Mouse (Mus musculus): Measurements from ENCODE around the gene Pcx. TPM values are rescaled to one million over a fixed set of nuclear protein-coding genes. Genes with fewer than 3 reads are reported as not detected.

The Pcx gene
- total RNA-seq, 4 experiments from 2014 or later, result 38.8 to 58.2 (median 43.9) TPM

DNA sequence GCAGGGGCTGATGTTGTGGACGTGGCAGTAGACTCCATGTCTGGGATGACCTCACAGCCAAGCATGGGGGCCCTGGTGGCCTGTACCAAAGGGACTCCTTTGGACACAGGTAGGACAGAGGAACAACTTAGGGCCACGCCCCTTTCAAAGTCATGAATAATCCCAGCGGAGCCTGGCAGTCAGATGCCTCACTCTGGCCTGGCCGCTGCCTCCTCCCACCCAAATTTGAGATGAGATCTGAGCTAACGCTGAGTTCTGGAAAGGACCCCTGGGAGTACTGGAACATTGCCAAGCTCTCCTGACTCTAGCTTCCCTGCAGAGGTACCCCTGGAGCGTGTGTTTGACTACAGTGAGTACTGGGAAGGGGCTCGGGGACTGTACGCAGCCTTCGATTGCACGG lies 109.2 kb downstream of the Pcx start:
- DNase-seq (ENCODE audit: low spot score), result no peak

- no peak for DNase-seq (ENCODE audit: low spot score)
These were observed 110.4 kb downstream of the Pcx start for GRCm38 (mm10) chr19:4620721-4621120.

GRCm38 (mm10) chr19:4622780-4623179 lies 112.5 kb downstream of the Pcx start:
- DNase-seq (ENCODE audit: low spot score), result no peak

GRCm38 (mm10) chr19:4623419-4623818 lies 113.1 kb downstream of the Pcx start:
- DNase-seq (ENCODE audit: low spot score), result no peak

GRCm38 (mm10) chr19:4624006-4624405 lies 113.7 kb downstream of the Pcx start:
- DNase-seq (ENCODE audit: low spot score), result no peak

GRCm38 (mm10) chr19:4624406-4625178 lies 114.3 kb downstream of the Pcx start:
- no peak for DNase-seq (ENCODE audit: low spot score)

- DNase-seq (ENCODE audit: low spot score), result peak; percentile 84
These were observed 115.0 kb downstream of the Pcx start, which contains the start of gene Rce1 for GRCm38 (mm10) chr19:4625179-4625828. Gene Rce1, minus strand, starts transcription at chr19:4625641.

DNA sequence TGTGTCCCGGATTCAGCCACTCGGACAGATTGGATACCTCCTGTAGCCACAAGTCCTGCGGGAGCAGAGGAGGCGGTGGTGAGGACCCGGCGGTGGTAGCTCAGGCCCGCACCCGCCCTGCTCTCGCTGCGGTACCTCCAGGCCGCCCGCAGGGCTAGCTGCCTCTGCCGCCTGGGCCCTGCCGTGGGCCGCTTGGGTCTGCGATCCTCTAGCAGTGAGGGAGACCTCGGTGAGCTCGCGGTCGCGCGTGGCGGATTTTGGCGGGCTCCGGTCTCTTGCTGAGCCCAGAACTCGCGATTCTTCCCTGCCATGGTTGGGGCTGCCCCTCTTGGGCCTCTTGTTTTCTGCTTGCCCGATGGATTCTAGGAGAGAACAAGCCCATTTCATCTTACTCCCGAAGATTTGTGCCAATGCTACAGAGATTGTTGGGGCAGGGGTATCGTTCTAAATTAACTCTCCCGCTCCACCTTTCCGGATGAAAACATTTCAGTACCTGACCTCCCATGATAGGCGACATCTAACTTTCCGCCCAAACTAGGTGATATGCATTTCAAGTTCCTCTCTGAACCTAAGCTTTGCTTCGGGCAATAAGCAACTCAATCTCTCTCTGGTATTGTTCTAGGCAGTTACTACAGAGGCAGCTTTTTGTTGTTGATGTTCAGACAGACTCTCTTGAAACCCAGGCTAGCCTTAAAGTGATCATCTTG lies 115.7 kb downstream of the Pcx start:
- no peak for DNase-seq (ENCODE audit: low spot score)

DNA sequence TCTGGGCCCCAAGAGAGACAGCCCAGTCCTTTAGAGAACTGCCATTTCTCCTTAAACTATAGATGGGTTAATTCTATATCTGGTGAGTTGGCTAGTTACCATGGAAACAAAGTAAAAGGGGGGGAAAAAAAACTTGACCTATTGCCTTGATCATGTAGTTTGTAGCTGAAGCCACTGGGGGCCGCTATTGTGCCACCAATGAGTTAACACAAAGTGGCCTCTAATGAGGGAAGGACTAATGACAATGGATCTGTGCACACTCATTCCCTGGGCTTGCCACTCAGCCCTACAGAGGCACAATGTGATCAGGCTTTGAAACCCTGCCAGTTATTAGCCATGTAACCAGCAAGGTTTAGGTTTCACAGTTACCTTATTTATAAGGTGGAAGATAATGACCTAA lies 118.5 kb downstream of the Pcx start:
- DNase-seq (ENCODE audit: low spot score), result peak; percentile 41

- no peak for DNase-seq (ENCODE audit: low spot score)
These were observed 125.7 kb downstream of the Pcx start for GRCm38 (mm10) chr19:4635986-4636385.

- DNase-seq (ENCODE audit: low spot score), result no peak
These were observed 134.0 kb downstream of the Pcx start for GRCm38 (mm10) chr19:4644271-4644670.

DNA sequence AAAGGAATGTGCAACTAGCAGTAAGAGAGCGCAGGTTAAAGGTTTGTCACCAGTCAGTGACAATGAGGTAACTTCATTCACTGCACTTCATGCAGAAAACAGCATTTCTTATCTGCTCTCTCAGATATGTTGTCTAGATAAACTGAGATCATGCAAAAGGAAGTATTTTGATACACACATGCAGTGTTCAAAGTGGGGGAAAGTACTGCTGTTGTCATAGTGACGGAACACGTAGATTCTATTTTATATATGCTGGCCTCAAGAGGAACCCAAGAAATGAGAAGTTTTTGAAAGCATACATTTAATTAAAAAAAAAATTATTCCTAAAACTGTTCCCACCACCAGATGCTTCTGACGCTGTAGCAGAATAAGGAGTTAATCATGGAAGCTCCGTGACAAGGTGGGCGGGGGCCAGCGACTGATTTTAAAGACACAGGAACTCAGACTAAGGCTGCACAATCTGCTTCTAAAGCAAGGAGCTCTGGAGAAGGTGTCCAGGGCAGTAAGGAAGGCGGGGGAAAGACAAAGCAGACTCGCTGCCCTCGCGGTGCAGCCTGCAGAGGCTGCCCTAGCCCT lies 136.7 kb downstream of the Pcx start:
- no peak for DNase-seq (ENCODE audit: low spot score)

DNA sequence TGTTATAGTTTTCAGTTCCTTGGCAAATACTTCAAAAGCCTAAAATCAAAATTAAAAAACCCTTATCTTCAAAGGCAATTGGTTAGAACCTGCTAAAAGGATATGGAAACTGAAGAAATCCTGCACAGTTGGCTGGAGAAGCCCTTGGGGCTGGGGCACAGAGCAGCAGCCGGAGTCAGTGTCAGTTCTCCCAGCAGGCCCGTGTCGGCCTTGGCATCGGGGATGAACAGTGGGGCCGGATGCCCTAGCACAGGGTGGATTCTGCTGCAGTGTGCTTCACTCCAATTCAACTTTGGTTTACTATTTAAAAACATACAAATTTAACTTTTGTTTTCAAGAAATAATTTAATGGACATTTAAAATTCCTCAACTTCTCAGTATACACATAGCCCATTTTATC lies 147.9 kb downstream of the Pcx start:
- no peak for DNase-seq (ENCODE audit: low spot score)

DNA sequence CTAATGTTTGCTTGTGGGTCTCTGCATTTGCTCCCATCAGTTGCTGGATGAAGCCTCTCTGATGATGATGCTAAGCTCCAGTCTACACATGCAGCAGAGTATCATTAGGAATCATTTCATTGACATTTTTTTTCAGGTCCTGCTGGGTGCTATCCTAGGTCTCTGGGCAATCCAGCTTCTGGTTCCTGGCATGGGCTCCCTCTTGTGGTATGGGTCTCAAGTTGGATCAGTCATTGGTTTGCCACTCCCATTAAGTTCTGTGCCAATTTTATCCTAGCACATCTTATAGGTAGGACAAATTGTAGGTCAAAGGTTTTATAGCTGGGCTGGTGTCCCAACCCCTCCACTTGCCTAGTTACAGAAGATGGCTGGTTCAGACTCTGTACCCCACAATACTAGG lies 156.5 kb downstream of the Pcx start:
- DNase-seq (ENCODE audit: low spot score), result no peak

DNA sequence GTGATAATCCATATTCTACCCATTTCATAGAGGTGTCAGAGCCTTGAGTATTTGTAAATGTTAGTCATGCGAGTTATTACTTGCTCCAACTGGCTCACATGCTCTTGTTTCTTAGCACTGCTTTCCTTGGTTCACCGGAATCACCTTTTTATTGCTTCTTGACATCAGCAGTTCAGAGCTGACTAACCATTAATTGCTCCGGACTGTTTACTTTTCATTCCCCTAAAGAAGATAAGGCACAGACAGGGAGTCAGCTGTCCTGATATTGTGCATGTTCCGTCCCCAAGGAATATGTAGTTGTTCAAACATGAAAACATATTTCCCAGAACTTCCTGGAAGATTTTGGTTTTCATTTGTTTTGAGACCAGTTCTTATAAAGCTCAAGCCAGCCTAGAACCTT lies 160.5 kb downstream of the Pcx start:
- no peak for DNase-seq (ENCODE audit: low spot score)

Small RNA genes within 50 kb of the gene (microRNA-seq; reads per million reads assigned to microRNA genes)
- gene Mir6986, result not detected

Other genes starting within 250 kb of the Pcx start
- gene Ssh3, start 241.3 kb upstream of the Pcx start, total RNA-seq (2022), result 10 to 100 TPM in 2 of 4 experiments, 1 to 10 TPM in 2; 6.1 to 11.4 (median 8.1) TPM
- 1 to 10 TPM in 1 of 4 experiments, under 1 TPM in 3; 0.59 to 2.1 (median 0.80) TPM for gene Ankrd13d, start 227.3 kb upstream of the Pcx start, total RNA-seq (2022)
- 10 to 100 TPM; 48.7 to 55.9 (median 50.7) TPM for gene Grk2, start 204.2 kb upstream of the Pcx start, total RNA-seq (2022)
- gene Kdm2a, start 112.2 kb upstream of the Pcx start, total RNA-seq (2022), result 10 to 100 TPM; 36.9 to 47.7 (median 38.9) TPM
- 1 to 10 TPM; 5.1 to 6.7 (median 5.8) TPM for gene Rhod, start 71.0 kb upstream of the Pcx start, total RNA-seq (2022)
- 10 to 100 TPM in 1 of 4 experiments, 1 to 10 TPM in 3; 4.2 to 13.5 (median 6.1) TPM for gene Syt12, start 33.0 kb upstream of the Pcx start, total RNA-seq (2022)
- gene 2010003K11Rik, start 11.9 kb upstream of the Pcx start, total RNA-seq (2022), result not detected
- gene Lrfn4, start 105.2 kb downstream of the Pcx start, total RNA-seq (2022), result 1 to 10 TPM; 5.7 to 7.8 (median 7.1) TPM
- gene Rce1, start 115.2 kb downstream of the Pcx start, total RNA-seq (2022), result 1 to 10 TPM; 6.9 to 9.2 (median 8.0) TPM
- gene Gm960, start 188.2 kb downstream of the Pcx start, total RNA-seq (2022), result not detected
- under 1 TPM; 0.22 to 0.91 (median 0.50) TPM for gene Sptbn2, start 200.7 kb downstream of the Pcx start, total RNA-seq (2022)
- gene Rbm4b, start 246.0 kb downstream of the Pcx start, total RNA-seq (2022), result 1 to 10 TPM; 5.4 to 8.1 (median 6.3) TPM

Measured in heart, adult 8-10 months (tissue).